Mouse (Mus musculus) liver, adult 2 months (tissue): Measurements from ENCODE around the gene Ltb4r1. TPM values are rescaled to one million over a fixed set of nuclear protein-coding genes. Genes with fewer than 3 reads are reported as not detected.
A peak's percentile ranks its signal among the peaks of the same experiment; 100 is the strongest.
"Not testable (repeated sequence)": the region's sequence is repeated elsewhere in the genome, so short reads cannot be mapped to it uniquely, and the experiment has no call there.

Experiments used
- DNase-seq: peaks from one replicate; pipeline ENCODE4 v3.0.0-alpha.2; 2011; ENCODE audit warnings: low read depth, low spot score; ENCODE audit errors: extremely low read depth
- H3K27ac ChIP-seq: fragments of 200-500 bp; replicated peaks from 2 replicates; pipeline ENCODE4 v1.5.1; 2012; ENCODE audit warnings: low read depth, mild to moderate bottlenecking, control low read depth, inconsistent platforms, low read length; ENCODE audit not compliant: insufficient read depth
- H3K27me3 ChIP-seq: fragments of 200-500 bp; 2 replicates; pipeline ENCODE4 v1.6.1; 2012; ENCODE audit warnings: mild to moderate bottlenecking, moderate library complexity, low read length, inconsistent platforms; ENCODE audit not compliant: control insufficient read depth, insufficient read depth
- H3K36me3 ChIP-seq: fragments of 200-500 bp; 2 replicates; pipeline ENCODE4 v1.6.1; 2012; ENCODE audit warnings: low read length, inconsistent platforms; ENCODE audit not compliant: control insufficient read depth, insufficient read depth
- H3K4me1 ChIP-seq: fragments of 200-500 bp; 2 replicates; pipeline ENCODE4 v1.6.1; 2011; ENCODE audit warnings: low read length; ENCODE audit not compliant: control insufficient read depth, insufficient read depth
- H3K4me3 ChIP-seq: fragments of 200-500 bp; 2 replicates; pipeline ENCODE4 v1.5.1; 2011; ENCODE audit warnings: low read depth, mild to moderate bottlenecking, control low read depth, low read length, moderate library complexity; ENCODE audit not compliant: insufficient read depth
- H3K79me2 ChIP-seq: fragments of 200-500 bp; 2 replicates; pipeline ENCODE4 v1.6.1; 2012; ENCODE audit warnings: inconsistent platforms, mild to moderate bottlenecking, low read length, moderate library complexity; ENCODE audit not compliant: control insufficient read depth, insufficient read depth
- H3K9ac ChIP-seq: fragments of 200-500 bp; 2 replicates; pipeline ENCODE4 v1.6.1; 2012; ENCODE audit warnings: low read depth, mild to moderate bottlenecking, control low read depth, inconsistent platforms, low read length
- CTCF ChIP-seq: fragments of 200-500 bp; IDR thresholded peaks from 2 replicates; pipeline ENCODE4 v1.5.1; 2011; ENCODE audit warnings: low read depth, low read length, control low read depth
- POLR2A ChIP-seq: fragments of 200-500 bp; IDR thresholded peaks from 2 replicates; pipeline ENCODE4 v1.6.1; 2011; ENCODE audit warnings: low read length, control low read depth; ENCODE audit not compliant: insufficient read depth; ENCODE audit errors: extremely low read depth
- WGBS: fragments of 180-500 bp; shearing (Covaris S2); methylation state at CpG from one replicate; pipeline ENCODE4 v1.1.7; 2018; 5-methylcytosine and 5-hydroxymethylcytosine counted together
- polyA plus RNA-seq: library from polyadenylated mRNA; depleted of rRNA; stranded (reverse); fragments of >200 nt; gene quantifications from 2 replicates; pipeline ENCODE4 v1.2.3, GENCODE M21; 2012
- total RNA-seq: library from RNA; depleted of rRNA; stranded (reverse); fragments of >200 nt; gene quantifications from 2 replicates; pipeline ENCODE4 v1.2.3, GENCODE M21; 2014

Gene Ltb4r1
- total and polyA plus RNA-seq, 2 experiments = 0.28 to 1.4 TPM

GRCm38 (mm10) chr14:55747051-55747847 lies 18.5 kb upstream of the Ltb4r1 start:
- TF ChIP-seq POLR2A (no peak), CTCF (no peak)
- peaks cover 10% of the 10 kb centered on the region for H3K4me1 ChIP-seq
- no peak overlapping the region for H3K4me3 ChIP-seq
- H3K9ac ChIP-seq = no peak overlapping the region
- peaks cover 24% of the 10 kb centered on the region for H3K36me3 ChIP-seq
- H3K27me3 ChIP-seq = no peaks in the 10 kb centered on the region
- peak; percentile 52 for DNase-seq
- WGBS = 70% methylated on average over 10 of the region's 10 CpGs
- peaks cover 5% of the 10 kb centered on the region for H3K79me2 ChIP-seq
- no peak overlapping the region for H3K27ac ChIP-seq

- DNase-seq = peak; percentile 78
- TF ChIP-seq CTCF (no peak), POLR2A (no peak)
- Histone ChIP-seq H3K36me3 (peaks cover 30% of the 10 kb centered on the region), H3K27me3 (peaks cover 5% of the 10 kb centered on the region; the same call in 1 of the 2 replicates), H3K9ac (peak overlapping the region; percentile 86), H3K79me2 (no peaks in the 10 kb centered on the region; the same call in 1 of the 2 replicates), H3K4me3 (peak overlapping the region; percentile 59), H3K27ac (peak overlapping the region; percentile 95), H3K4me1 (peaks cover 10% of the 10 kb centered on the region; the same call in 1 of the 2 replicates)
- WGBS = 10% methylated on average over 6 of the region's 6 CpGs
Observed at GRCm38 (mm10) chr14:55757566-55757965, 8.2 kb upstream of the Ltb4r1 start.

GRCm38 (mm10) chr14:55758363-55758784 lies 7.4 kb upstream of the Ltb4r1 start, which contains the start of gene Cideb:
Gene Cideb (minus strand): TSS chr14:55758458.
- 5% methylated on average over 8 of the region's 8 CpGs for WGBS
- peak; percentile 95 for DNase-seq

GRCm38 (mm10) chr14:55760156-55760555 lies 5.6 kb upstream of the Ltb4r1 start:
- H3K36me3 ChIP-seq, H3K4me3 ChIP-seq, H3K27ac ChIP-seq, H3K9ac ChIP-seq, H3K79me2 ChIP-seq, H3K27me3 ChIP-seq: not testable (repeated sequence)
- peak; percentile 67 for DNase-seq
- peak; percentile 81 for TF ChIP-seq CTCF
- peaks cover 10% of the 10 kb centered on the region; the same call in 1 of the 2 replicates for H3K4me1 ChIP-seq
- 2% methylated on average over 6 of the region's 6 CpGs for WGBS

More at GRCm38 (mm10) chr14:55758363-55758784, 7.4 kb upstream of the Ltb4r1 start, which contains the start of gene Cideb:
- no peaks in the 10 kb centered on the region; the same call in 1 of the 2 replicates for H3K79me2 ChIP-seq
- H3K27me3 ChIP-seq = peaks cover 5% of the 10 kb centered on the region; the same call in 1 of the 2 replicates
- TF ChIP-seq CTCF (peak; percentile 52; the same call in 1 of the 2 replicates), POLR2A (no peak)
- H3K4me3 ChIP-seq = peak within 1 kb of the TSS; percentile 71
- peak within 1 kb of the TSS; percentile 86 for H3K9ac ChIP-seq
- peaks cover 10% of the 10 kb centered on the region; the same call in 1 of the 2 replicates for H3K4me1 ChIP-seq
- peak within 1 kb of the TSS; percentile 95 for H3K27ac ChIP-seq
- H3K36me3 ChIP-seq = peaks cover 24% of the 10 kb centered on the region

- Histone ChIP-seq H3K9ac (peak within 1 kb of the TSS; percentile 48), H3K4me1 (peaks cover 7% of the 10 kb centered on the region; the same call in 1 of the 2 replicates), H3K27me3 (peaks cover 6% of the 10 kb centered on the region; the same call in 1 of the 2 replicates), H3K36me3 (peaks cover 4% of the 10 kb centered on the region; the same call in 1 of the 2 replicates), H3K4me3 (peak within 1 kb of the TSS; percentile 49; the same call in 1 of the 2 replicates), H3K79me2 (no peaks in the 10 kb centered on the region; the same call in 1 of the 2 replicates), H3K27ac (no peak within 1 kb of the TSS)
- 98% methylated on average over 6 of the region's 6 CpGs for WGBS
- TF ChIP-seq POLR2A = no peak
- no peak for TF ChIP-seq CTCF
- no peak for DNase-seq
Observed at GRCm38 (mm10) chr14:55761163-55761562, 4.6 kb upstream of the Ltb4r1 start, which contains the start of gene Ltb4r2. Gene Ltb4r2 (plus strand): TSS chr14:55761428.
